Mouse (Mus musculus): ENCODE data around the gene Wipf3. TPM values are rescaled to one million over a fixed set of nuclear protein-coding genes. Genes with fewer than 3 reads are reported as not detected.
A peak's percentile ranks its signal among the peaks of the same experiment; 100 is the strongest.

Wipf3 gene
- polyA plus RNA-seq, 1 experiment from 2014 or later: 1.2 TPM

DNA sequence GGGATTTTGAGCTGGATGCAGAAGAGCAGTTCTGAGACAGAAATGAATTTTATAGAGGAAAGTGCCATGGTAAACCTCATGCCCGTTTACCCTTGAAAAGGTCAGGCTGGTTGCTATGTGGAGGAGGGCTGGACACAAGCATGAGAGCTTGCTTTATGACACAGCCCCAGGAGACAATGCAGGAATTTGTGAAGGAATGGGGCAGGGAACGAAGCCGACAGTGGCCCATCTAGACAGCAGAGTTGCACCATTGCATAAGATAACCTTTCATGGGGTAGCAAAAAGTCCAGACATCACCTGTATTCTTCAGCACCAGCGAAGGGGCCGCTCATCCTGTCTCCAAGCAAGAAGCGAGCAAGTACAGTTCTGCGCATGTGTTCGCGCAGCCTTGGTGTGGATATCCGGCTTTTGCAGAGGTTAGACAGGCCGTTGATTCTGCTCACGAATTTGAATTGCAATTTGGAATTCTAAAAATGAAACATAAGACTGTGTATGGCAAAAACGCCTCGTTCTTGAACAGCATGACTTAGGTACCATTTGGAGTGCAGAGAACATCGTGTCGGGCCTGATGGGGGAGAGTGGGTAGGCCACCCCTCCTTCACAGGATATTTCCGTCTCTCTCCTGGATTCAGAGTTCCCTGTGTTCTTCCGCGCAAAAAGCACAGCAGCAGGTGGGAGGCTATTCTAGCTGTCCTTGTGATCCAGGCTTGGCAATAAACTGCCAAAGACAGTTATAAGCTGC is 46.7 kb downstream of the Wipf3 start:
- H3K27me3 ChIP-seq (replicated peaks; ENCODE audit: control insufficient read depth, insufficient read depth, low read length): no peaks in the 10 kb centered on the region
- DNase-seq (ENCODE audit: low spot score) (no peak), ATAC-seq (replicated peaks; ENCODE audit: low FRiP score, low TSS enrichment, low read depth) (no peak)
- H3K4me1 ChIP-seq (replicated peaks; ENCODE audit: control insufficient read depth, insufficient read depth, low read length): no peaks in the 10 kb centered on the region
- H3K9me3 ChIP-seq (ENCODE audit: control insufficient read depth, low read length): no peaks in the 10 kb centered on the region
- H3K36me3 ChIP-seq (ENCODE audit: control insufficient read depth, insufficient read depth, low read length): no peaks in the 10 kb centered on the region
- no peak overlapping the region for H3K4me2 ChIP-seq (ENCODE audit: low read length)
- no peak overlapping the region for H3K27ac ChIP-seq (ENCODE audit: low read depth)
- WGBS: 79% methylated on average over 19 of the region's 19 CpGs
- no peak overlapping the region for H3K4me3 ChIP-seq (ENCODE audit: low read depth, low read length)
- H3K9ac ChIP-seq (ENCODE audit: low read length): no peak overlapping the region

- ATAC-seq (replicated peaks; ENCODE audit: low FRiP score, low TSS enrichment, low read depth) (no peak), DNase-seq (ENCODE audit: low spot score) (no peak)
- H3K4me1 ChIP-seq (replicated peaks; ENCODE audit: control insufficient read depth, insufficient read depth, low read length): no peaks in the 10 kb centered on the region
- H3K4me3 ChIP-seq (ENCODE audit: low read depth, low read length): no peak overlapping the region
- no peak overlapping the region for H3K9ac ChIP-seq (ENCODE audit: low read length)
- 67% methylated on average over 5 of the region's 5 CpGs for WGBS
- no peaks in the 10 kb centered on the region for H3K9me3 ChIP-seq (ENCODE audit: control insufficient read depth, low read length)
- no peak overlapping the region for H3K27ac ChIP-seq (ENCODE audit: low read depth)
- no peaks in the 10 kb centered on the region for H3K27me3 ChIP-seq (replicated peaks; ENCODE audit: control insufficient read depth, insufficient read depth, low read length)
- no peak overlapping the region for H3K4me2 ChIP-seq (ENCODE audit: low read length)
- no peaks in the 10 kb centered on the region for H3K36me3 ChIP-seq (ENCODE audit: control insufficient read depth, insufficient read depth, low read length)
Observed at GRCm38 (mm10) chr6:54478646-54479324, 49.4 kb downstream of the Wipf3 start.

GRCm38 (mm10) chr6:54481390-54482112 is 52.1 kb downstream of the Wipf3 start:
- Histone ChIP-seq H3K27ac (ENCODE audit: low read depth) (no peak overlapping the region), H3K36me3 (ENCODE audit: control insufficient read depth, insufficient read depth, low read length) (no peaks in the 10 kb centered on the region), H3K9me3 (ENCODE audit: control insufficient read depth, low read length) (no peaks in the 10 kb centered on the region), H3K27me3 (replicated peaks; ENCODE audit: control insufficient read depth, insufficient read depth, low read length) (peaks cover 16% of the 10 kb centered on the region; the same call in 1 of the 2 replicates), H3K4me3 (ENCODE audit: low read depth, low read length) (no peak overlapping the region), H3K4me2 (ENCODE audit: low read length) (no peak overlapping the region), H3K4me1 (replicated peaks; ENCODE audit: control insufficient read depth, insufficient read depth, low read length) (no peaks in the 10 kb centered on the region), H3K9ac (ENCODE audit: low read length) (no peak overlapping the region)
- ATAC-seq (replicated peaks; ENCODE audit: low FRiP score, low TSS enrichment, low read depth) (no peak), DNase-seq (ENCODE audit: low spot score) (no peak)
- WGBS: 78% methylated on average over 15 of the region's 15 CpGs

GRCm38 (mm10) chr6:54485000-54485399 is 55.6 kb downstream of the Wipf3 start:
- Histone ChIP-seq H3K27ac (ENCODE audit: low read depth) (no peak overlapping the region), H3K4me2 (ENCODE audit: low read length) (peak overlapping the region; percentile 51), H3K36me3 (ENCODE audit: control insufficient read depth, insufficient read depth, low read length) (no peaks in the 10 kb centered on the region), H3K9ac (ENCODE audit: low read length) (no peak overlapping the region), H3K4me3 (ENCODE audit: low read depth, low read length) (no peak overlapping the region), H3K9me3 (ENCODE audit: control insufficient read depth, low read length) (no peaks in the 10 kb centered on the region), H3K27me3 (replicated peaks; ENCODE audit: control insufficient read depth, insufficient read depth, low read length) (peaks cover 18% of the 10 kb centered on the region; the same call in 1 of the 2 replicates), H3K4me1 (replicated peaks; ENCODE audit: control insufficient read depth, insufficient read depth, low read length) (no peaks in the 10 kb centered on the region)
- DNase-seq (ENCODE audit: low spot score) (no peak), ATAC-seq (replicated peaks; ENCODE audit: low FRiP score, low TSS enrichment, low read depth) (peak; percentile 73; the same call in 1 of the 2 replicates)
- WGBS: 19% methylated on average over 12 of the region's 12 CpGs

DNA sequence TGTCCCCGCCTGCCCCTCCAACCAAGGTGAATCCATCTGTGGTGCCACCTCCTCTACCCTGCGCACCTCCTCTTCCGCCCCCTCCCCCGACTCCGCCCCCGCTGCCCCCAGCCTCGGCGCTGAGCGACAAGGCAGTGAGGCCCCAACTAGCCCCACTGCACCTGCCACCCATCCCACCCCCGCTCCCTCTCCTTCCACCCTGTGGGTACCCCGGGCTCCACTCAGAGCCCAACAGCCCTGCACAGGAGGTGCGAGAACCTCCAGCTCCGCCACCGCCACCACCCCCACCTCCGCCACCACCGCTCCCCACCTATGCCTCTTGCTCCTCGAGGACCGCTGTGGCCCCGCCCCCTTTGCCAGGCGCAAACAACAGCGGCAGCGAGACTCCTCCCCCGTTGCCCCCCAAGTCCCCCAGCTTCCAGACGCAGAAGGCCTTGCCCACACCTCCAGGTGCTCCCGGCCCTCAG is 56.1 kb downstream of the Wipf3 start:
- H3K4me2 ChIP-seq (ENCODE audit: low read length): peak overlapping the region; percentile 51
- ATAC-seq (replicated peaks; ENCODE audit: low FRiP score, low TSS enrichment, low read depth): peak; percentile 57; the same call in 1 of the 2 replicates
- H3K4me3 ChIP-seq (ENCODE audit: low read depth, low read length): peak overlapping the region; percentile 18; the same call in 1 of the 2 replicates
- H3K27ac ChIP-seq (ENCODE audit: low read depth): no peak overlapping the region
- WGBS: 8% methylated on average over 25 of the region's 25 CpGs
- peaks cover 18% of the 10 kb centered on the region; the same call in 1 of the 2 replicates for H3K27me3 ChIP-seq (replicated peaks; ENCODE audit: control insufficient read depth, insufficient read depth, low read length)
- no peak for DNase-seq (ENCODE audit: low spot score)
- H3K4me1 ChIP-seq (replicated peaks; ENCODE audit: control insufficient read depth, insufficient read depth, low read length): no peaks in the 10 kb centered on the region
- no peaks in the 10 kb centered on the region for H3K36me3 ChIP-seq (ENCODE audit: control insufficient read depth, insufficient read depth, low read length)
- H3K9ac ChIP-seq (ENCODE audit: low read length): no peak overlapping the region
- no peaks in the 10 kb centered on the region for H3K9me3 ChIP-seq (ENCODE audit: control insufficient read depth, low read length)

GRCm38 (mm10) chr6:54485973-54486569 is 56.7 kb downstream of the Wipf3 start:
- Histone ChIP-seq H3K9me3 (ENCODE audit: control insufficient read depth, low read length) (no peaks in the 10 kb centered on the region), H3K9ac (ENCODE audit: low read length) (no peak overlapping the region), H3K4me3 (ENCODE audit: low read depth, low read length) (no peak overlapping the region), H3K27ac (ENCODE audit: low read depth) (no peak overlapping the region), H3K4me2 (ENCODE audit: low read length) (peak overlapping the region; percentile 51), H3K36me3 (ENCODE audit: control insufficient read depth, insufficient read depth, low read length) (no peaks in the 10 kb centered on the region), H3K27me3 (replicated peaks; ENCODE audit: control insufficient read depth, insufficient read depth, low read length) (peaks cover 18% of the 10 kb centered on the region; the same call in 1 of the 2 replicates), H3K4me1 (replicated peaks; ENCODE audit: control insufficient read depth, insufficient read depth, low read length) (no peaks in the 10 kb centered on the region)
- WGBS: 30% methylated on average over 6 of the region's 6 CpGs
- ATAC-seq (replicated peaks; ENCODE audit: low FRiP score, low TSS enrichment, low read depth): no peak
- DNase-seq (ENCODE audit: low spot score): no peak

DNA sequence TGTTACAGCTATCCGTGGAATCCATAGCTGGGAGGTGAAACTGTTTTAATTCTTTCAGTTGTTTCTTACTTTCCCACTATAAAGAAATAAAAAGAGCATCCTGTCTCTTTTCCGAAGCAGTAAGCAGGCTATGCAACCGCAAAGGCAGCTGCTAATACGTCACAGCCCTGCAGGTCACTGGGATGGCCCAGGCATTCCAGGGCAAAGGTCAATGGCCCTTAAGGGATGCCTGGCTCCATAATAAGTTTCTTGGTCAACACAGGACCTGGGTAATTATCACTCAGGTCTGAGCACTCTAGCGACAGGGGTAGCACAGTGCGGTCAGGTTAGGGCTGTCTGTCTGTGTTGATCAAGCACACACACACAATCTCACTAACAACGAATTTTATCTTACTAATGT is 61.7 kb downstream of the Wipf3 start:
- WGBS: 35% methylated on average over 7 of the region's 7 CpGs
- no peak for DNase-seq (ENCODE audit: low spot score)

GRCm38 (mm10) chr6:54494097-54494496 is 64.7 kb downstream of the Wipf3 start:
- Histone ChIP-seq H3K27me3 (replicated peaks; ENCODE audit: control insufficient read depth, insufficient read depth, low read length) (no peaks in the 10 kb centered on the region), H3K4me3 (ENCODE audit: low read depth, low read length) (no peak overlapping the region), H3K27ac (ENCODE audit: low read depth) (no peak overlapping the region), H3K4me1 (replicated peaks; ENCODE audit: control insufficient read depth, insufficient read depth, low read length) (no peaks in the 10 kb centered on the region), H3K9me3 (ENCODE audit: control insufficient read depth, low read length) (no peaks in the 10 kb centered on the region), H3K36me3 (ENCODE audit: control insufficient read depth, insufficient read depth, low read length) (no peaks in the 10 kb centered on the region), H3K4me2 (ENCODE audit: low read length) (no peak overlapping the region), H3K9ac (ENCODE audit: low read length) (no peak overlapping the region)
- no peak for ATAC-seq (replicated peaks; ENCODE audit: low FRiP score, low TSS enrichment, low read depth)
- no peak for DNase-seq (ENCODE audit: low spot score)

More for the DNA sequence above, 61.7 kb downstream of the Wipf3 start:
- Histone ChIP-seq H3K4me2 (ENCODE audit: low read length) (no peak overlapping the region), H3K27me3 (replicated peaks; ENCODE audit: control insufficient read depth, insufficient read depth, low read length) (peaks cover 6% of the 10 kb centered on the region; the same call in 1 of the 2 replicates), H3K4me1 (replicated peaks; ENCODE audit: control insufficient read depth, insufficient read depth, low read length) (no peaks in the 10 kb centered on the region), H3K9me3 (ENCODE audit: control insufficient read depth, low read length) (no peaks in the 10 kb centered on the region), H3K9ac (ENCODE audit: low read length) (no peak overlapping the region), H3K36me3 (ENCODE audit: control insufficient read depth, insufficient read depth, low read length) (no peaks in the 10 kb centered on the region), H3K27ac (ENCODE audit: low read depth) (no peak overlapping the region), H3K4me3 (ENCODE audit: low read depth, low read length) (no peak overlapping the region)
- no peak for ATAC-seq (replicated peaks; ENCODE audit: low FRiP score, low TSS enrichment, low read depth)
